Mouse (Mus musculus) kidney, adult 2 months (tissue): ENCODE results near the gene Irak3. TPM values are rescaled to one million over a fixed set of nuclear protein-coding genes. Genes with fewer than 3 reads are reported as not detected.

Source experiments
- DNase-seq: peaks from one replicate; pipeline ENCODE4 v3.0.0; 2021
- H3K27ac ChIP-seq: fragments of 200-500 bp; 2 replicates; pipeline ENCODE4 v1.5.1; 2012; ENCODE audit warnings: low read depth, low read length, control low read depth, inconsistent platforms; ENCODE audit not compliant: insufficient read depth
- H3K27me3 ChIP-seq: fragments of 200-500 bp; replicated peaks from 2 replicates; pipeline ENCODE4 v1.6.1; 2012; ENCODE audit warnings: mild to moderate bottlenecking, moderate library complexity, low read length, inconsistent platforms; ENCODE audit not compliant: control insufficient read depth, insufficient read depth
- H3K36me3 ChIP-seq: fragments of 200-500 bp; 2 replicates; pipeline ENCODE4 v1.6.1; 2012; ENCODE audit warnings: mild to moderate bottlenecking, moderate library complexity, low read length, inconsistent platforms; ENCODE audit not compliant: control insufficient read depth, insufficient read depth
- H3K4me1 ChIP-seq: fragments of 200-500 bp; 2 replicates; pipeline ENCODE4 v1.6.1; 2011; ENCODE audit warnings: low read length; ENCODE audit not compliant: control insufficient read depth, insufficient read depth
- H3K4me3 ChIP-seq: fragments of 200-500 bp; 2 replicates; pipeline ENCODE4 v1.5.1; 2011; ENCODE audit warnings: mild to moderate bottlenecking, low read depth, low read length, control low read depth; ENCODE audit not compliant: insufficient read depth
- CTCF ChIP-seq: fragments of 200-500 bp; conservative IDR thresholded peaks from 2 replicates; pipeline ENCODE4 v1.5.1; 2011; ENCODE audit warnings: low read depth, mild to moderate bottlenecking, control low read depth, low read length, moderate library complexity, mixed read lengths; ENCODE audit not compliant: insufficient read depth, insufficient read length
- POLR2A ChIP-seq: fragments of 200-500 bp; IDR thresholded peaks from one replicate; pipeline ENCODE4 v1.6.1; 2011; ENCODE audit warnings: low read depth, low read length, control low read depth
- WGBS: fragments of 180-500 bp; shearing (Covaris S2); methylation state at CpG from one replicate; pipeline ENCODE4 v1.1.7; 2018; 5-methylcytosine and 5-hydroxymethylcytosine counted together
- polyA plus RNA-seq: library from polyadenylated mRNA; depleted of rRNA; stranded (reverse); fragments of >200 nt; gene quantifications from 2 replicates; pipeline ENCODE4 v1.2.3, GENCODE M21; 2012

Irak3 gene
- polyA plus RNA-seq, 1 experiment: 2.1 TPM

DNA sequence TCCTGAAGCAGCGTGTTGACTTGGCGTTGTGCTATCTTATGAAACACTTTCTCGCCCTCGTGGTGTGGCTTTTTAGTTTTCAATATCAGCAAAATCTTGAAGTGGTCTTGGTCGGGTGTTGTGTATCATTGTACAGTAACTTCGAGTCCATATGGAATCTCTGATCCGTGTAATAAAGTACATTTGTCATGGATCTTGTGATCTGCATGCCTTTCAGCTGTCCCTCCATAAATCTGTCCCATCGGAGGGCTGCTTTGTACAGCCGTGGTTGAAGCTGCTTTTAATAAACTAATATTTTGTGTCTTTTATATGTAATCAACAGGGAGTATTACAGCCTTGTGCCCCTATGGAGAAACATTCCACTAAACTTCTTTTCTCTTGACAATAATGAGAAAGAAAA is 34.9 kb upstream of the Irak3 start:
- DNase-seq: no peak
- no peak overlapping the region for H3K27ac ChIP-seq
- H3K4me3 ChIP-seq: no peak overlapping the region
- TF ChIP-seq CTCF (no peak), POLR2A (no peak)
- WGBS: 64% methylated on average over 9 of the region's 9 CpGs
- no peaks in the 10 kb centered on the region for H3K4me1 ChIP-seq
- H3K27me3 ChIP-seq: no peaks in the 10 kb centered on the region
- no peaks in the 10 kb centered on the region; the same call in 1 of the 2 replicates for H3K36me3 ChIP-seq

DNA sequence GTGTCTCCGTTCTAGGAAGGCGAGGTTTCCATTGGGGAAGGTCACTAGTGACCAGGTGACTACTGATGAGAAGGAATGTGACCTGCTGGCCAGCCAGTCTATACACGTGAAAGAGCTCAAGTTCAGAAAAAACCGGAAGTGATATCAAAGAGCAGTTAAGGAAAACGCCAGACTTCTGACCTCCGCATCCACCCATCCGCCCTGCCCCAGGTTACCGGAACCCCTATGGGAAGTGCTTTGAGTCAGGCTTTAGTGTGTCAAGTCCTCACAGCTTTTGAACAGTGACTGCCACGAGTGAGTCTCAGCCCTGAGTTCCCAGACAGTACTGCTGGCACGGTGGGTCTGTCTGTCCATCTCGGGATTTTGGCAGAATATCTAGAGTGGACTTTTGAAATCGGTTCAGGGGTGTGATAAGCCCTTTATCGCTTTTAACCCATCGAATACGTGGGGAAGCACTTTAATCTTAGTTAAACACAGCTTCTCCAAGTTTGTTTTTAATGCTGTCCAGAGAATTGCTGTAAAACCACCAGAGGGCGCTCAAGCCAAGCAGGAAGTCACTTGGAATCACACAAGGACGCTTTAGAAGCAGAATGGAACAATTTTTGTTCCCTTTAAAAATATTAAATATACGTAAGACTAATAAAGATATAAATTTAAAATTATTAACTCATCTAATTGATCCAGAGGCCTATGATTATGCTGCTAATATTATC is 31.9 kb upstream of the Irak3 start:
- peak; percentile 67 for DNase-seq
- WGBS: 18% methylated on average over 18 of the region's 18 CpGs
- H3K36me3 ChIP-seq: no peaks in the 10 kb centered on the region; the same call in none of the 2 replicates
- H3K4me1 ChIP-seq: no peaks in the 10 kb centered on the region
- no peak overlapping the region; the same call in 1 of the 2 replicates for H3K27ac ChIP-seq
- no peaks in the 10 kb centered on the region for H3K27me3 ChIP-seq
- peak overlapping the region; percentile 33; the same call in 1 of the 2 replicates for H3K4me3 ChIP-seq
- TF ChIP-seq CTCF (peak; percentile 58), POLR2A (no peak)

DNA sequence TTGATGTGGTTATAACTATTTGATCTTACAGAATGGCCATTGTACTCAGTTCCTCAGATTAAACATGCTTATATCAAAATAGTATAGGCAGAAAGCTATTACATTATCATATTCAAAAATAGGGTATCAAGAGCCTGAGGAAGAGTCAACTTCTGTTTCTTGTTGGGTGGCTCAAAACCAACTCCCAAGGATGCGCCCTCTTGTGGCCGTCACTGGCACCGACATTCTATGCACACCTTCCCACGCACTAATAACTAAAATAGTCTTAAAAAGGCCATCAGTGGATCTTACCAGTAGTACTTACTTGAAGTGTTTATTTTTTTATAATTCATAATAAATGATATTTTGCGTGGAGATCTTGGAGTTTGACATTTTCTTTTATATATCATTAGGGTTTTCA is 29.8 kb upstream of the Irak3 start:
- Histone ChIP-seq H3K36me3 (peaks cover 1% of the 10 kb centered on the region), H3K27me3 (no peaks in the 10 kb centered on the region), H3K4me1 (peaks cover 3% of the 10 kb centered on the region; the same call in 1 of the 2 replicates), H3K27ac (no peak overlapping the region), H3K4me3 (no peak overlapping the region)
- TF ChIP-seq POLR2A (no peak), CTCF (peak; percentile 80)
- DNase-seq: peak; percentile 62
- WGBS: 22% methylated on average over 5 of the region's 5 CpGs

DNA sequence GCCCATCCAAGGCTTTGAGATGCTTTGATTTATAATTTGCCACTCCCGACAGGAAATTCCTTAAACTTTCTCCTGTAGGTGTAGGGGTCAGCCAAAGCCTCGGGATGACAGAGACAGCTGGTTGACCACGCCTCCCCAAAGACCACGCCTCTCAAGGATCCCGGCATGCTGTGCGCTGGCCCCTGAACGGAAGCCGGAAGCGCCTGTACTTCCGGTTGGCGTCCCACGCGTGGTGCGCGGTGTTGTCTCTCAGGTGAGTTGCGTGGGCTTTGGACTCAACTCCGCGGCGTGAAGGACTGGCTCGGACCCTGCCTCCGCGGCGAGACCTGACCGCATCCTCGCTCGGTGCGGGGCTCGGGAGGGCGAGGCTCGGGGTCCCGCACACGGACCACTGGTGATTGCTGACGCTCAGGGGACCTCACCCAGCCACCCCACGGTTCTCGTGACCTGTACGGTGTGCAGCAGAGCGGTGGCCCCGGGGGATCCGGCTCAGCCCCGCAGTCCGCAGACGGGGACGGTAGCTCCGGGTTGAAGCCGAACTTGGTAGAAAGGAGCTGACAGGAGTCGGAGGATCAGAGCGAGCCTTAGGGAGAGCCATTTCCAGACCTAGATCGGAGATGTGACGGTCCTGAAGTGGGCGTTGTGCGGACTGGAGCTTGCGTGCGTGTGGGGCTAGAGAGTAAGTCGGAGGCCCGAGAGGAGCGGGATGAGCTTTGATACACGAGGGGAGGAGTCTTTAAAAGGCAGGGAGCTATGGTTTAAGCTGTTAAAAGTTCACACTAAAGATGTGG is 25.1 kb upstream of the Irak3 start, which contains the start of gene Llph:
Gene Llph, plus strand, starts transcription at position 200 of the 791 bp plus-strand sequence.
- WGBS: under 1% methylated on average over 57 of the region's 57 CpGs
- TF ChIP-seq CTCF (no peak), POLR2A (peak; percentile 84)
- H3K27me3 ChIP-seq: no peaks in the 10 kb centered on the region
- H3K27ac ChIP-seq: peak within 1 kb of the TSS; percentile 61; the same call in 1 of the 2 replicates
- H3K36me3 ChIP-seq: peaks cover 1% of the 10 kb centered on the region
- DNase-seq: peak; percentile 92
- peaks cover 3% of the 10 kb centered on the region; the same call in 1 of the 2 replicates for H3K4me1 ChIP-seq
- H3K4me3 ChIP-seq: peak within 1 kb of the TSS; percentile 98

DNA sequence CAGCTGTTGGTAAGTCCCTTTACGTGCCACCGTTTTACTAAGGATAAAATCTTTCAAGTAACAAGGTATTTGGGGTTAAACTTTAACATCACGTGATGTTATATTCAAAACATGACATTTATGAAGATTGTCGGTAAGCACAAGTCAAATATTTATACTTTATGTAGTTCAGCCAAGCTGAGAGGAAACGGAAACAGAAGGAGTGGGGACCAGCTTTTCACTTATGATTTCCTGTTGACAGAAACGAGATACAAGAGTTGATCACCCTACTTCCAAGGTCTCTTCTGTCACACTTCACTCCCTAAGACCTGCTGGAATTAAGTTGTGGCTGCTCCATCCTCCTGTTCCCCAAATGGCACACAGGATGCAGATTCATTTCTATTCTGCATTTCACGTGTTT is 18.8 kb upstream of the Irak3 start:
- no peak overlapping the region for H3K27ac ChIP-seq
- WGBS: 54% methylated on average over 7 of the region's 7 CpGs

DNA sequence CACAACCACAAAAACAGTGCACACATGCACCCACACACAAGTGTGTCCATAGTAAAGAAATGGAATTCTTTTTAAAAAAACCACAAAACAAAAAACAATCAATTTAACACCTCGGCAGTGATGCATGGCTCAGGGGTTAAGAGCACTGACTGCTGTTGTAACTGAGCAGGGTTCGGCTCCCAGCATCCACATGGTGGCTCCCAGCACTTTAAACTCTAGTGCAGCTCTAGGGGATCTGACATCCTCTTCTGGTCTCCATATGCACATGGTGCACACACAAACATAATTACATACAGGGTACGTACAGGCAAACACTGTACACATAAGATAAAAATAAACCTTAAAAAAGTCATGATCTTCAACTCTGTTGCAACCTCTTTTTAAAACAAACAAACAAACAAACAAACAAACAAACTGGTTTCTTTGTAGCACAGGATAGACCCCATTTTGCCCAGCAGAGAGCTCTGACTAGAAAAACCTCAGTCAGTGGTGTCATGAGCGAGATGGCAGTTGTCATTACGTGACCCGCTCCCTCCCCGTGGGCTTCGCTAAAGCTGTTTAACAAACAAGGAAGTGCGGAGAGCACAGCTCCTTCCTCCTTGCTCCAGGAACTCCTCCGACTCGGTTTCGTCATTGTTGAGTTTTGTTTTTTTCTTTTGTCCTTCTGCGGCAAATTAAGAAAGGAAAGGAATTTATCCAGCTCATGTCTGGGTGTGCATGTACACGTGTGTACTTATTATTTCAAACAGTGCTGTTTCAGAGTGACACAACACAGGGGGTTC is 17.8 kb upstream of the Irak3 start:
- Histone ChIP-seq H3K27ac (no peak overlapping the region), H3K4me1 (no peaks in the 10 kb centered on the region; the same call in 1 of the 2 replicates), H3K36me3 (peaks cover 3% of the 10 kb centered on the region), H3K27me3 (no peaks in the 10 kb centered on the region), H3K4me3 (no peak overlapping the region)
- TF ChIP-seq POLR2A (no peak), CTCF (no peak)
- peak; percentile 32 for DNase-seq
- WGBS: 68% methylated on average over 14 of the region's 14 CpGs

More for the DNA sequence above, 18.8 kb upstream of the Irak3 start:
- no peak overlapping the region for H3K4me3 ChIP-seq
- no peaks in the 10 kb centered on the region for H3K27me3 ChIP-seq
- H3K4me1 ChIP-seq: no peaks in the 10 kb centered on the region; the same call in 1 of the 2 replicates
- DNase-seq: no peak
- peaks cover 3% of the 10 kb centered on the region for H3K36me3 ChIP-seq
- no peak for TF ChIP-seq POLR2A
- TF ChIP-seq CTCF: no peak
